Mouse (Mus musculus) lung, adult 2 months (tissue): ENCODE measurements around the gene Cacnb3. TPM values are rescaled to one million over a fixed set of nuclear protein-coding genes. Genes with fewer than 3 reads are reported as not detected.

Source experiments
- DNase-seq: peaks from one replicate; pipeline ENCODE4 v3.0.0; 2022
- H3K4me1 ChIP-seq: fragments of 200-500 bp; 2 replicates; pipeline ENCODE4 v1.6.1; 2011; ENCODE audit warnings: low read length; ENCODE audit not compliant: control insufficient read depth, insufficient read depth
- H3K4me3 ChIP-seq: fragments of 200-500 bp; replicated peaks from 2 replicates; pipeline ENCODE3; 2011; ENCODE audit warnings: low read depth, mild to moderate bottlenecking, control low read depth, low read length; ENCODE audit errors: extremely low read depth
- CTCF ChIP-seq: fragments of 200-500 bp; IDR thresholded peaks from 2 replicates; pipeline ENCODE4 v1.5.1; 2011; ENCODE audit warnings: mild to moderate bottlenecking, low read length, control low read depth; ENCODE audit not compliant: insufficient read depth
- POLR2A ChIP-seq: fragments of 200-500 bp; IDR thresholded peaks from 2 replicates; pipeline ENCODE4 v1.6.1; 2011; ENCODE audit warnings: low read depth, mild to moderate bottlenecking, control low read depth, low read length, borderline replicate concordance; ENCODE audit errors: extremely low read depth
- WGBS: fragments of 180-500 bp; shearing (Covaris S2); methylation state at CpG from one replicate; pipeline ENCODE4 v1.1.7; 2018; 5-methylcytosine and 5-hydroxymethylcytosine counted together
- polyA plus RNA-seq: library from polyadenylated mRNA; depleted of rRNA; stranded (reverse); fragments of >200 nt; gene quantifications from 2 replicates; pipeline ENCODE4 v1.2.3, GENCODE M21; 2012

The Cacnb3 gene
- polyA plus RNA-seq, 1 experiment = 37.1 TPM

DNA sequence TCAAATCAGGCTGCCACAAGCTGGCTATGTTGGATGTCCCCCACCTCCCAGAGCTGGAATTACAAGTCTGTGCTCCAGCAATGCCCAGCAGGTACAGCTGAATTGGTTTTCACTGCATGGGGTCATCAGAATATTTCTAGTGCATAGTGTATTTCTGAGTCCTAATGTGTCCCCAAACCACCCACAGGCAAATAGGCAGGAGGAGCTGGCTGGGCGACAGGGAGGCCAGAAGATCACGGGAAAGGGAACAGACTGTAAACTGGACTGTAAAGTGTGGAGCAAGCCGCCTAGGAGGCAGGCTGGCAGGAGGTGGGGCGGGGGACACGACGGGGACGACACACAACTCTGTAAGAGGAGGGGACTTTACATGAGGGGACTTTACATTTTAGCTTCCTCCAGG, 8.4 kb upstream of the Cacnb3 start:
- 13% methylated on average over 7 of the region's 7 CpGs for WGBS
- H3K4me3 ChIP-seq = no peak overlapping the region
- H3K4me1 ChIP-seq = no peaks in the 10 kb centered on the region
- no peak for DNase-seq
- TF ChIP-seq CTCF (no peak), POLR2A (no peak)

DNA sequence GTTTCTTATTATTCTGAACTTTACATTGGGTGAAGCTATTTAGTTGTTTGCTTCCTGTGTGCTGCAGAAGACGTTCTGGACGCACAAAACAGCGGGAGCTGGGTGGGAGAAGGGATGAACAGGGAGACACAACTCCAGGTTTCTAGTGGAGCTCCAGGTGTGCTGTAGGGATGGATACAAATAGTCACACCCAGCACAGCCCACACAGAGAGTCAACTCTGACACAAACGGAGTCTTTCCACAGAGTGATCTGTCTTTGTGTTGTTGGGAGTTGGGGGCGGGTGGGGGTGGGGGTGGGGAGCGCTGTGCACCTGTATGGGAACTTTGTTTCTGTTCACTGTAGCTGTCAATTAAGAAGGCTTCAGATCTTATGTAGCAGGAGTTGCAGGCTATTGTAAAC, 7.9 kb upstream of the Cacnb3 start:
- 28% methylated on average over 6 of the region's 6 CpGs for WGBS
- no peaks in the 10 kb centered on the region for H3K4me1 ChIP-seq
- DNase-seq = no peak
- no peak overlapping the region for H3K4me3 ChIP-seq
- TF ChIP-seq POLR2A (no peak), CTCF (no peak)

DNA sequence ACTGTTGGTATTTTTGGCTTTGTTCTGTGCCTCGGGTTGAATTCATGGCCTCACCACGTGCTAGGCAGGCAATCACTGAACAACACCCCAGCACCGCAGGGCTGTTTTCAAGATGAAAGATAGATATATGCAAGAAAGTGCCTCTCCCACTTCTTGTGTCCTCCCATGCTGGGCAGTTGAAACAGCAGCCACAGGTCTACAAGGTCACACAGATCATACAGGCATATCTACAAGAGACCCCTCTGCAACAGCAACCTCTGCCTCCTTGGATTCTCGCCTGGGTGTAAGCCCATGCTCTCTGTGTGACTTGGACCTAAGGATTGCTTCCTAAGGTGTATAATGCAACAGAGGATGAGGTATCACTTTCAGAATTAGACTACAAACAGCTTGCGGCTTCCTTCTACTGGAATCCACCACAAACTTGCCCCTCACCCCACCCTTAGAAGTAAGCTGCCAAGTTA, 7.2 kb upstream of the Cacnb3 start:
- Histone ChIP-seq H3K4me3 (no peak overlapping the region), H3K4me1 (no peaks in the 10 kb centered on the region)
- TF ChIP-seq CTCF = no peak
- no peak for TF ChIP-seq POLR2A
- WGBS = 50% methylated on average over 5 of the region's 5 CpGs
- no peak for DNase-seq

DNA sequence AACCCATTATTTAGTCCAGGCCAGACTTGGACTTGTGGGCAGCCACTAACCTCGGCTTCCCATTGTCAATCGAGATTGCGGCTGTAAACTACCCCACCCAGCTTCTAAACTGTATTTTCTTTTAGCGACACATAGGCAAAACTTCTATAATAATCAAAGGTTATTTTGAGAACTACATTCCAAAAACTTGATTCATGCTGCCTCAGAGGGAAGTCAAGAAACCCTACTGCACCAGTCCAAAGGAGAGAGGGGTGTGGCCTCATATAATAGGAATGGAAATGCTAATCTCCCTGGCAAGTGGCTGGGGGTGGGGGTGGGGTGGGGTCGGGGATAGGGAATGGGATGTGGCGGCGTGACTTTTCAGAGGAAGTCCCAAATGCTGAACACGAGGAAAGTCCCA, 4.6 kb upstream of the Cacnb3 start:
- no peaks in the 10 kb centered on the region for H3K4me1 ChIP-seq
- 12% methylated on average over 8 of the region's 8 CpGs for WGBS
- TF ChIP-seq POLR2A = no peak
- TF ChIP-seq CTCF = no peak

DNA sequence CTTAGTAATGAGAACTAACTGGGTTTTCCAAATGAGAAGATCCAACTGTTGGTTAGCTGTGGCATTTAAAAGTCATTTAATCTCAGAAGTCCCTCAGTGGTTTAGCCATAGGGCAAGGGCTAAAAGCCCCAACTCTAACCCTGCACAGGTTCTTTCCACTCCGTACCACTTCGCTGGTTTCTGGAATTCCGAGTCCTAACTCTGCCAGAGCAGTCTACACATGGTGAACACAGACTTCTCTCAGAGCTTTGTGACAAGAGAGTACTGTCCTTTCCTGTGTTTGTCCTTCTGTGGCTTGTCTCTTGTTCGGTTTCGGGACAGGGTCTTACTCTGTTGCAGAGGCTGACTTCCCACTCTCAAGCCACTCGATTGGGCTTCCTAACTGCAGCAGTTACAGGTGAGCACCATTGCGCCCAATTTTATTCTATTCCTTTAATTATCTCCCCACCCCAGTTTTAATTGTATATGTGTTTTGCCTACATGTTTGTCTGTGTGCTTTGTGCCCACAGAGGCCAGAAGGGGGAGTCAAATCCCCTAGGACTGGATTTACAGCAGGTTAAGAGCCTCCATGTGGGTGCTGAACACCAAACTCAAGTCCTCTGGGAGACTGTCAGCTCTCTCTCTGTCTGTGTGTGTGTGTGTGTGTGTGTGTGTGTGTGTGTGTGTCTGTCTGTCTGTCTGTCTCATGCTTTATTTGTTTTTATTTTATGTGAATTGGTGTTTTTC, 4.0 kb upstream of the Cacnb3 start:
- TF ChIP-seq CTCF (no peak), POLR2A (no peak)
- DNase-seq = no peak
- Histone ChIP-seq H3K4me1 (no peaks in the 10 kb centered on the region), H3K4me3 (no peak overlapping the region)
- WGBS = 71% methylated on average over 7 of the region's 7 CpGs

More for the DNA sequence above, 4.6 kb upstream of the Cacnb3 start:
- no peak for DNase-seq
- no peak overlapping the region for H3K4me3 ChIP-seq

DNA sequence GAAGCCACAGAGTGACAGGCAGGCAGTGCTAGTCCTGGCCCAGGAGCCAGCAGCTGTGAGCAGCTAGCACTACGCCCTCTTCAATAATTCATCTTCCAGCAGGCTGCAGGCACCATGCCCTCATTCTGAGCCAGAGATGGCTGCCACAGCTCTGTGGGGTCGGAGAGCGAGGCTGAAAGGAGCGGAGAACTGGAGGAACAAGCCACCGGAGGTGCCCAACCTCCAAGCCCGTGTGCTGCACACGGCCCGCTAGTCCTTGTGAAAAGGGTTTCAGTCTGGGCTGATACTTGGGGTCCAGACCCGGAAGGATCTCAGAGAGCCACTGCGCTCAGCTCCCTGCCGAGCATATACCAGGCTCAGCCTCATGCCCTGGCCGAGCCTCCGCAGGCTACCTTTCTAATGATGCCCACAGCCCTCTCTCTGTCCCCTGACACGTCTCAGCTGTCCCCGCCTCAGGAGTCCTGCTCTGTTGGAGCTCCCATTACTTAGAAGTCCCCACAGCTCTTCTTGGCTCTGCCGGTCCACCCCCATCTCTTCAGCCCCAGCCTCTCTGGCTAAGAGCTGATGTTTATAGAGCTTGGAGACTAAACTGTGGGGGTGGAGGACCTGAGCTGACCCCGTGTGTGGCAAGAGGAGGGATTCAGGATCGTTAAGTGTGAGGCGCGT, 1.9 kb upstream of the Cacnb3 start:
- peaks cover 3% of the 10 kb centered on the region; the same call in 1 of the 2 replicates for H3K4me1 ChIP-seq
- 9% methylated on average over 20 of the region's 20 CpGs for WGBS
- no peak overlapping the region for H3K4me3 ChIP-seq
- no peak for DNase-seq
- TF ChIP-seq CTCF (no peak), POLR2A (peak; percentile 13; the same call in 1 of the 2 replicates)

DNA sequence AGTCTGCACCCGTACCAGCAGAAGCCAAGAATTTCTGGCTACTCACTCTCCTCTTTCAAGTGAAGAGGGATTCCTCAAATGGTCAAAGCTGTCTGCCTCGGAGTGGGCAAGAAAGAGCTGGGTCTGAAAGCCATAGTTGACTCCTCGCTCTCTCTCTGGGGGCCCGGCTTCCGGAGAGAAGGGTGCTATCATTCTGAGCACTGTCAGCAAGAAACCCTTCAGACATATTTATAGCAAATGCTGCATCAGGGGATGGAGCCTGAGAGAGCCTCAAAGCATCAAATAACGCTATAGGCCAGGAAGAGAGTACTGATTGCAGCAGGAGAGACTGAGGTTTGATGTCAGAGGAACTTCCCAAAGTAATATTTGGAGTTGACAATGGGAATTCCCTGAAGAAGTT, 1.2 kb upstream of the Cacnb3 start:
- DNase-seq = no peak
- 47% methylated on average over 6 of the region's 6 CpGs for WGBS
- Histone ChIP-seq H3K4me1 (peaks cover 8% of the 10 kb centered on the region), H3K4me3 (no peak overlapping the region)
- no peak for TF ChIP-seq CTCF
- TF ChIP-seq POLR2A = no peak

DNA sequence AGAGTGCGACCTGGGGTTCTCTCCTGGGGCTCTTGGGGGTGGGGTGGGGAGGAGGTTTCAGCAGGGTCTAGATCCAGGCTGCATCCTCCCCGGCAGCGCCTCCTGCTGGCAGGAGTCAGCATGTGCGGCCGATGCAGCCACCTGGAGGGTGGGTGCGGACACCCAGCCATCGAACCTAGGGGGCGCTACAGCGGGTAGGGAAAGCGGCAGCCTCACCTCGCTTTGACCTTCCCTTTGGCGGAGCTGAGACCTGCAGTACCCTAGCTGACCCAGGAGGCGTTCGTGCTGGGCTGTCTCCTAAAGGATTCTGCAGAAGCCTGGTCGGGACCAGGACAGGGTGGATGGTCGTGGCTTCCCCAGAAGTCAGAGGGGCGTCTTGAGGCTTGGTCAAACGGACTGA, 853 bp downstream of the Cacnb3 start:
- H3K4me1 ChIP-seq = peaks cover 8% of the 10 kb centered on the region
- DNase-seq = peak; percentile 55
- 4% methylated on average over 18 of the region's 18 CpGs for WGBS
- TF ChIP-seq POLR2A (no peak), CTCF (peak; percentile 55)
- H3K4me3 ChIP-seq = no peak overlapping the region

DNA sequence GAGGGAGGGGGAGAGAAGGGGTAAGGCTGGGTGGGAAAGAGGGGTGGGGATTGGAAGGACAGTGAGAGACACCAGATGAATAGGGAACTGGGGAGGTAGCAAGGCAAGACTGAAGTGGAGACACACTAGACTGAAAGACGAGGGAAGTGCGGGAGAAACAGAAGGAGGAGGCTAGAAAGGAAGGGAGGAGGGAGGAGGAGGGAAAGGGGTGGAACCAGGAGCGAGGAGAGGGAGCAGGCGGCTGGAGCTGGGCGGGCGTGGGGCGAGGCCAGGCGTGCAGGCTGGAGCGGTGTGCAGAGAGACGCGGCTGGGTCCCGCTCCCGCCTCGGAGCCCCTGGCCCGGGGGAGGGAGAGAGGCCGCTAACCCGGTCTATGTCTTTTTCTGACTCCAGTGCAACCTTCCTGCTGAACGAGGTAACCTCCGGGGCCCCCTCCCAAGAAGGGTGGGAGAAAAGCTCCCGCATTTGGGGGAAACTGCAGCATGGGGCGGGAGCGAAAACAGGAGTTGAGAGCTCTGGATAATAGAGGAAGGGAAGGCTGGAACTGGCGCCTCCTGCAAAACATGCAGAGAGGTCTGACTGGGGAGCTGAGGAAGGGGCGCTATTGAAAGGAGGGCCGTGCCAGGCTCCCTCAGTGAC, 1.6 kb downstream of the Cacnb3 start:
- DNase-seq = peak; percentile 45
- no peak for TF ChIP-seq CTCF
- no peak for TF ChIP-seq POLR2A
- Histone ChIP-seq H3K4me3 (peak overlapping the region; percentile 33), H3K4me1 (peaks cover 8% of the 10 kb centered on the region)
- under 1% methylated on average over 25 of the region's 25 CpGs for WGBS

DNA sequence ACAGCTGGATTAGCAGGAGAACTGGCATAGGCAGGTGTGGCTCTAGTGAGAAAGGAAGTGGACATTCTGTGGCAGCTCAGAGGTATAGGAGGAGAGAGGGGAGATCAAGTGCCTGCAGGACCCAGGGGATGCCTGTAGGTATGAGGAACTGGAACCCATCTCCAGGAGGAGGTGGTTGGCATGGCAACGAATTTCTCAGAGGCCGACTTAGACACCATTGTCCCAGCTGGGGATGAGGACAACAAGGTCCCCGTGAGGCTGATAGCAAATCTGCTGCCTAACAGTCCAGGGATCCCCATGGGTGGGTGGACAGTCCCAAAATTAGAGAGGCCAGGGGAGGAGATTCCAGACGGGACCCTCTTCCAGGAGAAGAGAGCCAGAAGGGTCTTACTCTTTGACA, 2.3 kb downstream of the Cacnb3 start:
- Histone ChIP-seq H3K4me3 (no peak overlapping the region), H3K4me1 (peaks cover 8% of the 10 kb centered on the region)
- WGBS = 7% methylated on average over 4 of the region's 4 CpGs
- DNase-seq = no peak
- no peak for TF ChIP-seq CTCF
- no peak for TF ChIP-seq POLR2A
